Mouse (Mus musculus) hindbrain, embryonic 16.5 days (tissue): Measurements from ENCODE around the gene 1700003E16Rik. TPM values are rescaled to one million over a fixed set of nuclear protein-coding genes. Genes with fewer than 3 reads are reported as not detected.
A peak's percentile ranks its signal among the peaks of the same experiment; 100 is the strongest.

Source experiments
- ATAC-seq: fragments of 200-750 bp; cut with Nextera tagmentation; 2 replicates; pipeline ENCODE4 v1.8.0; 2017; ENCODE audit warnings: moderate TSS enrichment, moderate library complexity
- H3K27ac ChIP-seq: fragments of 300-500 bp; sonication (generic); 2 replicates; pipeline ENCODE4 v1.5.1; 2014; ENCODE audit warnings: low read depth, mild to moderate bottlenecking, control low read depth, low read length, moderate library complexity
- H3K27me3 ChIP-seq: fragments of 300-500 bp; sonication (generic); replicated peaks from 2 replicates; pipeline ENCODE4 v1.6.1; 2014; ENCODE audit warnings: low read length; ENCODE audit not compliant: control insufficient read depth, insufficient read depth
- H3K36me3 ChIP-seq: fragments of 300-500 bp; sonication (generic); 2 replicates; pipeline ENCODE4 v1.6.1; 2014; ENCODE audit warnings: mild to moderate bottlenecking, low read length, moderate library complexity, mixed read lengths; ENCODE audit not compliant: control insufficient read depth, insufficient read depth
- H3K4me1 ChIP-seq: fragments of 300-500 bp; sonication (generic); 2 replicates; pipeline ENCODE4 v1.6.1; 2014; ENCODE audit warnings: low read depth, low read length; ENCODE audit not compliant: control insufficient read depth, insufficient read depth
- H3K4me2 ChIP-seq: fragments of 300-500 bp; sonication (generic); 2 replicates; pipeline ENCODE4 v1.6.1; 2014; ENCODE audit warnings: mild to moderate bottlenecking, low read length, control low read depth, moderate library complexity
- H3K4me3 ChIP-seq: fragments of 300-500 bp; sonication (generic); 2 replicates; pipeline ENCODE4 v1.5.1; 2014; ENCODE audit warnings: mild to moderate bottlenecking, low read length, control low read depth, moderate library complexity
- H3K9ac ChIP-seq: fragments of 300-500 bp; sonication (generic); 2 replicates; pipeline ENCODE4 v1.6.1; 2014; ENCODE audit warnings: low read depth, mild to moderate bottlenecking, control low read depth, low read length, moderate library complexity
- H3K9me3 ChIP-seq: fragments of 300-500 bp; sonication (generic); 2 replicates; pipeline ENCODE4 v1.6.1; 2014; ENCODE audit warnings: mild to moderate bottlenecking, low read length, moderate library complexity; ENCODE audit not compliant: control insufficient read depth
- WGBS: fragments of 180-500 bp; shearing (Covaris S2); extraction: QIAGEN DNeasy Blood & Tissue Kit; methylation state at CpG from one replicate; pipeline ENCODE4 v1.1.7; 2014; 5-methylcytosine and 5-hydroxymethylcytosine counted together
- polyA plus RNA-seq: library from polyadenylated mRNA; unstranded; fragments of >200 nt; fragmentation: Nextera tagmentation; extraction: Ambion mirVana; gene quantifications from 2 replicates; pipeline ENCODE4 v1.2.1, GENCODE M21; 2015

The 1700003E16Rik gene
- polyA plus RNA-seq, 1 experiment from 2014 or later: 12.9 TPM

DNA sequence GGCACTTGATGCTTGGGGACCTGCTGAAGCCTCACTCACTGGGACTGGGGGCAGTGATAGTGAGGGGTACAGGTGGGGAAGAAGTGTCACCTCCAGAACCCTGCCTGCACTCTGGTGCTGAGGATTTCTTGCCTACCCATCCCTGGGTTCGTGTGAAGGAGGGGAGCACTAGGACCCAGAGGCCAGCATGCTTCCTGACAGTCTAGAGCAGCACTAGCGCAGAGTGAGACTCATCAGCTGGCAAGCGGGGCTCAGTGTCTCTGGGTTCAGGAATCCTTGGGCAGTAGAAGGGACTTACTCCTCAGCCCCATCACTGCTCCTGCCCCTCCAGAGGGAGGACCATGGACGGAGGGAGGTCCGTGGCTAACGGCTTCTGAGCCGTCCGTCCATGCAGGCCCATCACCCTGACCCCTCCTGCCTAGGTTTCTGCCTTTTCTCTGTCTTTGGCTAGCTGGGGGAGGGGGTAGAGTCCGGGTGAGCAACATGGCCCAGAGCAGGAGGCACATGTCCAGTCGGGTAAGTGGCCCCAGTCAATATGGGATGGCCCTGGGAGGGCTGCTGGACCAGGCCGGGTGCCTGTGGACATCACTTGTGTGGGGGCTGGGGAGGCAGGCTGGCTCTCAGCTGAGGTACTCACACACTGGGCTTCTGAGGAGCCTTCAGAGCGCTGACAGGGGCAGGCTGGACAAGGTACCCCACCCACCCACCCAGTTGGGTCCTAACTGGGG, 23.4 kb downstream of the 1700003E16Rik start:
- peak; percentile 90 for ATAC-seq
- Histone ChIP-seq H3K4me1 (peaks cover 15% of the 10 kb centered on the region), H3K36me3 (peaks cover 15% of the 10 kb centered on the region), H3K9me3 (no peaks in the 10 kb centered on the region), H3K27ac (peak overlapping the region; percentile 40; the same call in 1 of the 2 replicates), H3K4me3 (peak overlapping the region; percentile 59), H3K9ac (peak overlapping the region; percentile 78), H3K27me3 (no peaks in the 10 kb centered on the region), H3K4me2 (peak overlapping the region; percentile 74)
- 14% methylated on average over 12 of the region's 12 CpGs for WGBS

DNA sequence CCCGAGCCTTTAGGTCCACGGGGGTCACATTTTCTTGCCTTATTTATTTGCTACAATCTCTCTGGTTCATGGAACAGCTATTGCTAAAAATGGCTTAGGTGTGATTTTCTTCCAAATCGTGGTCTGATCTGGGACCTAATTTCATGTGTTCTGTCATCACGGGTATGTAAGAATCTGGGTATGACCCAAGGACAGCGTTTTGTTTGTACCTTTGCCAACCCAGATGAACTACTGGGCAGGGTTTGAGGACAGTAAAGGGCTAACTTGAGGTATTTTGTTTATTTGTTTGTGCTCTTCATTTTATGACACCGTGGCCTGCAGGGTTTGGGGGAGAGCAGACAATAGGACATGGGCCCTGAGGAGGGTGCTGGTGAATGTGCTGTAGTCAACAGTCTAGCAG, 24.4 kb downstream of the 1700003E16Rik start:
- no peaks in the 10 kb centered on the region for H3K27me3 ChIP-seq
- no peak overlapping the region for H3K27ac ChIP-seq
- WGBS: 83% methylated on average over 6 of the region's 6 CpGs
- peaks cover 15% of the 10 kb centered on the region for H3K36me3 ChIP-seq
- peak overlapping the region; percentile 59; the same call in 1 of the 2 replicates for H3K4me3 ChIP-seq
- ATAC-seq: no peak
- H3K9me3 ChIP-seq: no peaks in the 10 kb centered on the region
- H3K9ac ChIP-seq: no peak overlapping the region
- peaks cover 21% of the 10 kb centered on the region for H3K4me1 ChIP-seq
- peak overlapping the region; percentile 74 for H3K4me2 ChIP-seq

DNA sequence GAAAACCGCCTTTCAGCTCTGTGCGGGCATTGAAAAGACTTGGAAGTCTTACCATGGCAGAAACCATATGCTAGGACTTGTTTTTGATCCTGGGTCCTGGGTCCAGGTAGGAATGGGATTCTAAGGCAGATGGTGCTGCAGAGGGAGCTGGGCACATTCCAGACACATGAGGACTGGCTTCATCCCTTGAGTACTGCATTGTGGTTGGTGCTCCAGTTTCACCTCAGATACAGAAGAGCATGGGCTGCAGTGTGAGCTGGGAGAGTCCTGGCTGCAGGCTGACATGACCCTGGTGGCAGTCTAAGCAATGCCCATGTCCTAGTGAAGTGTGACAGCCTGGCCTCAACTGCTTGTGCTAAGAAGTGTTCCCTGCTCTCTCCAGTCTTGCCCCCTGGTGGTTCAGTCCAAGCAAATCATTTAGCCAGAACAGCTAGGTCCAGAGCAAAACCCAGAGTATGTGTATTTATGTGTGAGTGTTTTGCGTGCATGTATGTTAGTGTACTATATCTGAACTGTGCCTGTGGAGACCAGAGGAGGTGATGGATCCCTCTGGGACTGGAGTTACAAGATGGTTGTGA, 28.7 kb downstream of the 1700003E16Rik start:
- Histone ChIP-seq H3K27ac (no peak overlapping the region), H3K9ac (no peak overlapping the region), H3K4me2 (no peak overlapping the region), H3K9me3 (no peaks in the 10 kb centered on the region), H3K4me1 (peaks cover 32% of the 10 kb centered on the region), H3K4me3 (no peak overlapping the region), H3K36me3 (peaks cover 27% of the 10 kb centered on the region), H3K27me3 (no peaks in the 10 kb centered on the region)
- no peak for ATAC-seq
- WGBS: 92% methylated on average over 3 of the region's 3 CpGs

DNA sequence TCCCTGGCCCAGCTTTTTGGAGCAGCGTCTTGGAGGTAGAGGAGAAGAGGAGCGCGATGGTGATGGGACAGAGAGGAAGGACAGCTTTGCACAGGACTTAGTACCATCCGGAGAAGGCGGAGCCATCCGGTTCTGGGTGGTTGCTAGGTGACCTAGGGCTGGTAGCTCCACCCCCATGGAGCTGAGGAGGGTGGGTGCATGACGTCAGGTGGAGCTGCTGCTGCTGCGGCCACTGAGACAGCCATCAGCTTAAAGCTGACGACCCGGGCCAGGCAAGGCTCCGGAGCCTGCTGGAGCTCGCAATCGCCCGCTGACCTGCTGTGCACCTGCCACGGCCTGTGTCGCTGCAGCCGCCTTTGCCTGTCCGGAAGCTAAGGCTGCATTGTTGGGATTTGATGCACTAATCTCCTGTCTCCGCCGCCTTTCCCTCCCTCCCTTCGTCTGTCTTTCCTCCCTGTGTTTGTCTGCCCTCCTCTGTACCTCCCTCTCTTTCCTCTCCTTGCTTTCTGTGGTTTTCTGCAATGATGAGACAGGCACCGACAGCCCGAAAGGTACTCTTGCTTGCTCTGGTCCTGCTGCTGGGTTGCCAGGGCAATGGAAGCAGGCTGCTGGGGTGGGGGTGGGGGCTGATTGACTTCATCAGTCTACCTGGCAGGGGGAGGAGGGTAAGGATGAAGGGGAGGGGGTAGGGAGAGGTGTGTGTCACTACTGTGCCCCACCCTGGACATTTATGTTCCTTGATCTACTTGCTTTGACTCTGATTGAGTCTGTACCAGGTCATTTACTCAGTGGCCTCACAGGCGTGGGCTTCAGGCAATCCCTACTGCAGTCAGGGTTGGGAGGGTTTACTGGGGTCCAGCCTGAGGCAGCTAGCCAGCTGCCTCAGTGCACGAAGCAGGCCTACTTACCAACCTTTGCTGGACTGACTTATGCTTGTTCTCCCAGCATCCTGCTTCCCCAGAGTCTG, 30.0 kb downstream of the 1700003E16Rik start:
- H3K27me3 ChIP-seq: no peaks in the 10 kb centered on the region
- peak; percentile 95 for ATAC-seq
- peak overlapping the region; percentile 59 for H3K4me3 ChIP-seq
- H3K4me2 ChIP-seq: peak overlapping the region; percentile 77
- peak overlapping the region; percentile 80 for H3K9ac ChIP-seq
- H3K4me1 ChIP-seq: peaks cover 27% of the 10 kb centered on the region
- H3K27ac ChIP-seq: peak overlapping the region; percentile 87
- H3K9me3 ChIP-seq: no peaks in the 10 kb centered on the region
- WGBS: 6% methylated on average over 25 of the region's 25 CpGs
- H3K36me3 ChIP-seq: peaks cover 32% of the 10 kb centered on the region

DNA sequence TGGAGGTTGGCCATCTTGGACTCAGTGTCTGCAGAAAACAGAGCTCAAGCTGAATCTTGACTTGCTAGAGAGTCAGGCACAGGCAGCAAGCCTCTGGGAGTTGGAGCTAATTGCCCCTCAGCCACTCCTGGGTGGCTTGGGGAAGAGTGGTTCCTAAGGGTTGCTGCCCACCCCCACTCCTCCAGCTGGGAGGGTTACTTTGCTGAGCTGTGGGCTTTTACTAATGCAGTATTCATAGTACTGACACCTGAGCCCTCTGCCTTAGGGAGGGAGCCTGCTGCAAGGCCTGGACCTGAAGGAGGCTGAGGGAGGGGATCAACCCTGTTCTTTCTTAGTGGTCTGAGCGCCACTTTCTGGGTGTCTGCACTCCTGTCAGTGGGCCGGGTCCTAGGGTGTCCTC, 30.7 kb downstream of the 1700003E16Rik start:
- ATAC-seq: no peak
- no peaks in the 10 kb centered on the region for H3K9me3 ChIP-seq

DNA sequence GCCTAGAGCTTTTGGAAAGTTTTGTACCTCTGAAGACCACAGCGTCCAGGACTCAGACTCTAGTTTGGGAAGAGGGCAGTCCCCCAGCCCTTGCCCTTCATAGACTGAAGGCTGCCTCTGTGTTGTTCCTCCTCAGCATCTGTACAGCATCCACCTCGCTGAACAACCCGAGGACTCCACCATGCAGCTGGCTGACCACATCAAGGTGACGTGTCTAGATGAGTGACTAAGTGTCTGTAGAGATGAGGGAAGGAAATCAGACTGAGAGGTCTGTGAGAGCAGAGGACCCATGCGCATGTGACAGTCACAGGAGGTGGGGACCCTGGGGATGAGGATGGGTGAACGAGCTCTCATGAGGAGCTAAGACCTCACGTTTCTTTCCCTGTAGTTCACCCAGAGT, 37.4 kb downstream of the 1700003E16Rik start:
- 84% methylated on average over 7 of the region's 7 CpGs for WGBS

More for the DNA sequence above, 30.7 kb downstream of the 1700003E16Rik start:
- H3K36me3 ChIP-seq: peaks cover 40% of the 10 kb centered on the region
- H3K9ac ChIP-seq: peak overlapping the region; percentile 80
- H3K27ac ChIP-seq: peak overlapping the region; percentile 87
- 66% methylated on average over 2 of the region's 2 CpGs for WGBS
- no peaks in the 10 kb centered on the region for H3K27me3 ChIP-seq
- H3K4me1 ChIP-seq: peaks cover 27% of the 10 kb centered on the region
- peak overlapping the region; percentile 77 for H3K4me2 ChIP-seq
- H3K4me3 ChIP-seq: peak overlapping the region; percentile 59

DNA sequence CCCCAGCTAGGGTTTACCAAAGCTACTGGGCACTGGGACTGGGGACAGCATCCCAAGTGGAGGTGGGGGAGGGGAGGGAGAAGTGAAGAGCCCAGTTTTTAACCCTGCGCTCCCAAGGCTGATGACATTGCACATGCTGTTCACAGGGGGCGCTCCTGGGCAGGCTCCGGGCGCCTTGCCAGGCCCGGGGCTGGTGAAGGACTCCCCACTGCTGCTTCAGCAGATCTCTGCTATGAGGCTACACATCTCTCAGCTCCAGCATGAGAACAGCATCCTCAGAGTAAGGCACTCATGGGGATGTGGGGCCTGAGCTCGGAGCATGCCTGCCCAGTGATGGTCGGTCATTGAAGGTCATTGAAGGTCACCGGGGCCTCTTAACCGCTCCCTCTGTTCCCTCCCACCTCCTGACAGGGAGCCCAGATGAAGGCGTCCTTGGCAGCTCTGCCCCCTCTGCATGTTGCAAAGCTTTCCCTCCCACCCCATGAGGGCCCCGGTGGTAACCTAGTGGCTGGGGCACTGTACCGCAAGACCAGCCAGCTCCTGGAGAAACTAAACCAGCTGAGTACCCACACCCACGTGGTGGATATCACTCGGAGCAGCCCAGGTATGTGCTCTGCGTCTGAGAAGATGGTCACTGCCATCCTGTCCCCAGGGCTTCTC, 41.3 kb downstream of the 1700003E16Rik start:
- peak; percentile 63; the same call in 1 of the 2 replicates for ATAC-seq
- Histone ChIP-seq H3K27ac (0 out of 2 replicates have a peak overlapping the region, but pooled peaks have one; percentile 39), H3K4me1 (peaks cover 5% of the 10 kb centered on the region; the same call in 1 of the 2 replicates), H3K9ac (no peak overlapping the region; the same call in 1 of the 2 replicates), H3K4me2 (no peak overlapping the region), H3K9me3 (no peaks in the 10 kb centered on the region), H3K36me3 (peaks cover 66% of the 10 kb centered on the region), H3K27me3 (no peaks in the 10 kb centered on the region), H3K4me3 (no peak overlapping the region)
- WGBS: 41% methylated on average over 15 of the region's 15 CpGs

More for the DNA sequence above, 37.4 kb downstream of the 1700003E16Rik start:
- no peak for ATAC-seq
- Histone ChIP-seq H3K9me3 (no peaks in the 10 kb centered on the region), H3K27me3 (no peaks in the 10 kb centered on the region), H3K4me1 (peaks cover 6% of the 10 kb centered on the region), H3K9ac (no peak overlapping the region), H3K4me3 (no peak overlapping the region), H3K4me2 (no peak overlapping the region), H3K27ac (no peak overlapping the region), H3K36me3 (peaks cover 81% of the 10 kb centered on the region)

DNA sequence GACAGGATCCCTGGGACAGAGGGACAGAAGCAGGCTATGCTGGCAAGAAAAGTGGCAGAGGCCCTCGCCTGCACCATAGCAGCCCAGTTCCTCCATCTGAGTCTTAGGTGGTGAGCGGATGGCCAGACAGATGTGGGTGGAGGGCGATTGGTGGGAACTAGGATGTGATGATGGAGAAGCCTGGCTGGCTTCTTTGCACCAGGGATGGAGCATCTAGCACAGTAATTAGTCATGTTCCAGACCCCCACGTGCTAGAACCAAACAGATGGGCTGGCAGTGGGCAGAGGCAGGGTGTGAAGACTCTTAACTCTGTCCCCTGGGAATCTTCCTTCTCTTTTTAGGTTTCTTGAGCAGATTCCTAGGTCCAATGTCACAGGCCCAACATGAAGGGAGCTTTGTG, 47.1 kb downstream of the 1700003E16Rik start:
- WGBS: 85% methylated on average over 4 of the region's 4 CpGs
- Histone ChIP-seq H3K36me3 (peaks cover 15% of the 10 kb centered on the region), H3K9me3 (no peaks in the 10 kb centered on the region), H3K27me3 (no peaks in the 10 kb centered on the region), H3K4me2 (no peak overlapping the region), H3K4me3 (no peak overlapping the region), H3K4me1 (no peaks in the 10 kb centered on the region), H3K9ac (no peak overlapping the region), H3K27ac (no peak overlapping the region)
- no peak for ATAC-seq
